Comparison of ENCODE assay signal across 25 mouse cellular contexts in the genomic region with DNA sequence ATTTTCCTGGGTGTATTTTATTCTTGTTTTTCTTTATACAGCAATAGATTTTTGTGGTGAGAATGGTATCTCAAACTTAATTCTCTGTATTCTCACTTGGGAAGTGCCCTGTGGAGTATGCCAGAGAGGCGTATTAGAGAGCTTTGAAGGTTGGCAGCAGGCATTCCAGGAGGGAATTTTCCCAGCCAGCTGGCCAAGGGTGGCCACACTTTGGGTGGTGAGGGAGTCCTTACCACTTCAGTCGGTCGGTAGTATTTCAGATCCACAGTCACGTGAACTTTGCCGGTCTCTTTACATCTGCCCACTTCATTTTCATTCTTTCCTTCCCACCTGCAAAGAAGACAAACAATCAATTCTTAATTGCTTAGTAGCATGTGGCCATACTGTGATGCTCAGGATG.
"Had no signal": no experiment of that assay in that cellular context is flagged by ENCODE, and none has a peak within 500 bp of the region (broad histone marks: within the 10 kb centered on the region; RNA-seq: fewer than 3 reads in every experiment).

No protein-coding gene starts in this region.

- H3K4me2 ChIP-seq: heart, embryonic 13.5 days; heart, embryonic 15.5 days; hindbrain, embryonic 13.5 days; hindbrain, embryonic 15.5 days; limb, embryonic 12.5 days; liver, embryonic 11.5 days; liver, embryonic 13.5 days; liver, embryonic 15.5 days had no signal

- H3K36me3 ChIP-seq: heart, embryonic 10.5 days; heart, embryonic 13.5 days; heart, embryonic 15.5 days; hindbrain, embryonic 13.5 days; hindbrain, embryonic 15.5 days; limb, embryonic 10.5 days; limb, embryonic 12.5 days; liver, embryonic 13.5 days; liver, embryonic 15.5 days had no signal

- H3K9ac ChIP-seq: heart, embryonic 13.5 days; heart, embryonic 15.5 days; hindbrain, embryonic 13.5 days; hindbrain, embryonic 15.5 days; limb, embryonic 12.5 days; liver, embryonic 13.5 days; liver, embryonic 15.5 days had no signal

- ATAC-seq: hindbrain, postnatal 0 days; intestine, postnatal 0 days had no signal

- H3K27ac ChIP-seq: heart, embryonic 10.5 days; heart, embryonic 13.5 days; heart, embryonic 15.5 days; hindbrain, embryonic 13.5 days; hindbrain, embryonic 15.5 days; hindbrain, postnatal 0 days; layer of hippocampus, adult 2 months; left cerebral cortex, adult 2 months; limb, embryonic 10.5 days; limb, embryonic 12.5 days; liver, embryonic 13.5 days; liver, embryonic 15.5 days had no signal

- H3K27me3 ChIP-seq: heart, embryonic 13.5 days; heart, embryonic 15.5 days; hindbrain, embryonic 13.5 days; hindbrain, embryonic 15.5 days; liver, embryonic 13.5 days; liver, embryonic 15.5 days had no signal

- DNase-seq: gastrocnemius, postnatal 14 days; gastrocnemius, postnatal 36 days; heart, adult 18-20 months; heart, postnatal 14 days; heart, postnatal 36 days; kidney, adult 18-20 months; kidney, adult 8-10 months; kidney, postnatal 10 days; kidney, postnatal 25 days; kidney, postnatal 4 days; liver; liver, embryonic 13.5 days had no signal

- H3K4me3 ChIP-seq: heart, embryonic 10.5 days; heart, embryonic 13.5 days; heart, embryonic 15.5 days; hindbrain, embryonic 13.5 days; hindbrain, embryonic 15.5 days; layer of hippocampus, adult 2 months; left cerebral cortex, adult 2 months; limb, embryonic 10.5 days; limb, embryonic 12.5 days; liver, embryonic 13.5 days; liver, embryonic 15.5 days had no signal

- H3K9me3 ChIP-seq: heart, embryonic 10.5 days; heart, embryonic 13.5 days; heart, embryonic 15.5 days; hindbrain, embryonic 13.5 days; hindbrain, embryonic 15.5 days; limb, embryonic 10.5 days; limb, embryonic 12.5 days; liver, embryonic 13.5 days; liver, embryonic 15.5 days had no signal

- H3K4me1 ChIP-seq: hindbrain, embryonic 13.5 days; hindbrain, embryonic 15.5 days; limb, embryonic 12.5 days; liver, embryonic 13.5 days; liver, embryonic 15.5 days had no signal
